Mouse (Mus musculus): Measurements from ENCODE around the gene Gimap8. TPM values are rescaled to one million over a fixed set of nuclear protein-coding genes. Genes with fewer than 3 reads are reported as not detected.
"Not testable (repeated sequence)": the region's sequence is repeated elsewhere in the genome, so short reads cannot be mapped to it uniquely, and the experiment has no call there.

The Gimap8 gene
- polyA plus RNA-seq, 1 experiment from 2014 or later: 1.1 TPM

DNA sequence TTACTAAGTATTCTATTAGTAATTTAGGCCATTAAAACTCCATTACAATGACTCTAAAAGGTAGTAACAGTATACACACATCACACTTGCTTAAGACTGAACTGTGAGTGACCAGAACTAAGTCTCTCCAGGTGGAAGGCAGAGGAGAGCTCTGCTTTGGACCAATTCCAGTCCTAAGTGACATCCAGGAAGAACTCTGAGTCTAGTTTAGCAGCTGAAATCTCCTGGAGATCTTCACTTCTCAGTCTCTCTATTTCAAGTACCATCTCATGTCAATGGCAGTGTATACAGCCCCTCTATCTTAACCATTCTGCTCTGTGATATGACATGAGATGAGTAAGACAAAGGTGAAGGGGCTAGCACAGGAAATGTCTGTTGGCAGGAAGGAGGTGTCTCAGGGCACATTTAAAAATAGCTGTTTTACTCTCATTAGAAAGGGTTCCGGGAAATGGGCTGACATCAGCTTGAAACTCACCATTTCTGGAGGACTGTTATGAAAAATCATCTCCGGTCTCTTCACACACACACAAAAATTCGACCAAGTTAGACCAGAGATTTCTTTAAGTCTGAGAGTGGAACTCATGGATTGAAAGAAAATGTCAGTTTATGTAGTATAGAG, 34.5 kb downstream of the Gimap8 start:
- Histone ChIP-seq H3K27ac (replicated peaks) (no peak overlapping the region), H3K4me2 (replicated peaks) (no peak overlapping the region), H3K4me1 (no peaks in the 10 kb centered on the region), H3K36me3 (no peaks in the 10 kb centered on the region), H3K27me3 (no peaks in the 10 kb centered on the region), H3K9me3 (replicated peaks) (no peaks in the 10 kb centered on the region), H3K4me3 (replicated peaks) (no peak overlapping the region), H3K9ac (no peak overlapping the region)
- WGBS: 74% methylated on average over 3 of the region's 3 CpGs
- ATAC-seq (ENCODE audit: insufficient number of reproducible peaks, low FRiP score, low TSS enrichment, low read depth): no peak

DNA sequence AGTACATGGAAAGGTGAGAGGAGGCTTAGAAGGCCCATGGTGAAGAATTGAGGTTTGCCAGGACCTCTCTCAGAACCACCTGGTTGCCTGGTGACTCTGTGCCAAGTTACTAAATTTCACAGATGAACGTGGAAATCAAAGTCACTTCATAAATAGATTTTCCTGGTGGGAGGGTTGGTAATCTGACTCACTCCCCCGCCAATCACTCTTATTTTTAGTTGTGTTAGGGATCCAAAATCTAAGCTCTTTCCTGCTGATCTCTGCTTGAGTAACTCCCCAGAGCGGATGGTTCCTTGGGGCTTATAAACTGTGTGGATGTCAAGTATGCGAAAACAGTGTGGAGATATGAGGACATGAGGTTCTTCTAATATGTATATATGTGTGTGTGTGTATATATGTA, 35.2 kb downstream of the Gimap8 start:
- Histone ChIP-seq H3K27me3 (no peaks in the 10 kb centered on the region), H3K27ac (replicated peaks) (no peak overlapping the region), H3K36me3 (no peaks in the 10 kb centered on the region), H3K4me3 (replicated peaks) (no peak overlapping the region), H3K4me1 (no peaks in the 10 kb centered on the region), H3K9ac (no peak overlapping the region), H3K9me3 (replicated peaks) (no peaks in the 10 kb centered on the region), H3K4me2 (replicated peaks) (no peak overlapping the region)
- 65% methylated on average over 4 of the region's 4 CpGs for WGBS
- ATAC-seq (ENCODE audit: insufficient number of reproducible peaks, low FRiP score, low TSS enrichment, low read depth): no peak

GRCm38 (mm10) chr6:48683263-48683821, 36.3 kb downstream of the Gimap8 start:
- H3K9ac ChIP-seq; H3K4me1 ChIP-seq; H3K36me3 ChIP-seq; H3K27me3 ChIP-seq; H3K9me3 ChIP-seq (replicated peaks); H3K4me2 ChIP-seq (replicated peaks); H3K27ac ChIP-seq (replicated peaks); ATAC-seq (ENCODE audit: insufficient number of reproducible peaks, low FRiP score, low TSS enrichment, low read depth); H3K4me3 ChIP-seq (replicated peaks): not testable (repeated sequence)
- WGBS: 91% methylated on average over 4 of the region's 4 CpGs

GRCm38 (mm10) chr6:48684319-48684718, 37.3 kb downstream of the Gimap8 start, which contains the start of gene Gimap4:
Gene Gimap4, plus strand, starts transcription at chr6:48684549.
- no peak within 1 kb of the TSS for H3K9ac ChIP-seq

GRCm38 (mm10) chr6:48684806-48685205, 37.8 kb downstream of the Gimap8 start:
- H3K4me1 ChIP-seq: no peaks in the 10 kb centered on the region
- H3K36me3 ChIP-seq: no peaks in the 10 kb centered on the region
- H3K4me3 ChIP-seq (replicated peaks): no peak overlapping the region
- no peak for ATAC-seq (ENCODE audit: insufficient number of reproducible peaks, low FRiP score, low TSS enrichment, low read depth)
- H3K27ac ChIP-seq (replicated peaks): no peak overlapping the region
- H3K9me3 ChIP-seq (replicated peaks): no peaks in the 10 kb centered on the region
- WGBS: 56% methylated on average over 4 of the region's 4 CpGs
- no peaks in the 10 kb centered on the region for H3K27me3 ChIP-seq
- H3K4me2 ChIP-seq (replicated peaks): no peak overlapping the region
- no peak overlapping the region for H3K9ac ChIP-seq

More at GRCm38 (mm10) chr6:48684319-48684718, 37.3 kb downstream of the Gimap8 start, which contains the start of gene Gimap4:
- H3K4me2 ChIP-seq (replicated peaks): no peak within 1 kb of the TSS
- H3K9me3 ChIP-seq (replicated peaks): no peaks in the 10 kb centered on the region
- H3K27me3 ChIP-seq: no peaks in the 10 kb centered on the region
- ATAC-seq (ENCODE audit: insufficient number of reproducible peaks, low FRiP score, low TSS enrichment, low read depth): no peak
- no peak within 1 kb of the TSS for H3K4me3 ChIP-seq (replicated peaks)
- H3K36me3 ChIP-seq: no peaks in the 10 kb centered on the region
- no peak within 1 kb of the TSS for H3K27ac ChIP-seq (replicated peaks)
- no peaks in the 10 kb centered on the region for H3K4me1 ChIP-seq
- WGBS: 74% methylated on average over 5 of the region's 5 CpGs

GRCm38 (mm10) chr6:48685251-48685650, 38.2 kb downstream of the Gimap8 start:
- 82% methylated on average over 2 of the region's 2 CpGs for WGBS
- Histone ChIP-seq H3K27ac (replicated peaks) (no peak overlapping the region), H3K4me3 (replicated peaks) (no peak overlapping the region), H3K9ac (no peak overlapping the region), H3K4me2 (replicated peaks) (no peak overlapping the region), H3K9me3 (replicated peaks) (no peaks in the 10 kb centered on the region), H3K27me3 (no peaks in the 10 kb centered on the region), H3K36me3 (no peaks in the 10 kb centered on the region), H3K4me1 (no peaks in the 10 kb centered on the region)
- no peak for ATAC-seq (ENCODE audit: insufficient number of reproducible peaks, low FRiP score, low TSS enrichment, low read depth)

DNA sequence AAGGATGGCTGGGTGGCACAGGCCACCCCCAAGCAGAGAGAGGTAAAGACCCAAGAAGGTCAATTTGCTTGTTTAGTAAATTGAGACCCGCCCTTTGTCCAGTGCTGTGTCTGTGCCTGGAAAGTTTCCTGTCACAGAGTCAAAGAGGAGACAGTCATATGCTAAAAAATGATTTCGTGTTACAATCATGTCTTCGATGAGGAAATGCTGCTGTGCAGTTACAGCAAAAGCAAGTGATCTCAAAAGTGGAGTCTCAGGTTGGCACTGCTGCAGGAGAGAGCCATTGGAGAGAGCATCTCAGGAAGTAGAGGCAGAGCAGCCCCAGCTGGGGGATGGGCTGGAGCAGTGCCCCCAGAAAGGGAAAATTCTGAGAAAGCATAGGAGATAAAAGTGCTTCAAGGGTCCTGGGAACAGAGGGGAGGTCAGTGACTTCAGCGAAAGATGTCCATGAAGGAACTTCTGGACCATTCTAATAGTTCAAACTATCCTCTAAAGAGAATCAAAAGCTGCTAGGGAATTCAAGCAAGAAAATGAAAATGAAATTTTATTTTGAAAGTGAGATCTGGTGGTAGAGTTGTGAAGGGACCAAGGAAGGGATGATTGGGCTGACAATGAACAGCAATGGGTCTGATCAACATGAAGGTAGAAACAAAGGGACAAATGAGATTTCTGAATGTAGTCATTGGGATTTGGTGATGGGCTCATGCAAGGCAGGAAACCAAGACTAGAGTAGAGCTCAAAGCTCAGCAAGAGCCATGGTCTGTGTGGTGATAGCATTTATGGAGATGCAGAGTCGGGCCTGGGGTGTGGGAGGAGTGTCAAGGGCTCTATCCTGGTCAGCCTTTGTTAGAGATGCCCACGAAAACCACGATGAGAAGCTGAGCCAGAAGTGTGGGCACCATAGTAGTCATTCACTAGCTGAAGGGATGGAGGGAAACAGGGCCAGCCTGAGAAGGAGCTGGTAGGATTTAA, 38.9 kb downstream of the Gimap8 start:
- Histone ChIP-seq H3K27ac (replicated peaks) (no peak overlapping the region), H3K4me3 (replicated peaks) (no peak overlapping the region), H3K9ac (no peak overlapping the region), H3K27me3 (no peaks in the 10 kb centered on the region), H3K36me3 (no peaks in the 10 kb centered on the region), H3K4me2 (replicated peaks) (no peak overlapping the region), H3K9me3 (replicated peaks) (no peaks in the 10 kb centered on the region), H3K4me1 (no peaks in the 10 kb centered on the region)
- WGBS: 79% methylated on average over 7 of the region's 7 CpGs
- ATAC-seq (ENCODE audit: insufficient number of reproducible peaks, low FRiP score, low TSS enrichment, low read depth): no peak

DNA sequence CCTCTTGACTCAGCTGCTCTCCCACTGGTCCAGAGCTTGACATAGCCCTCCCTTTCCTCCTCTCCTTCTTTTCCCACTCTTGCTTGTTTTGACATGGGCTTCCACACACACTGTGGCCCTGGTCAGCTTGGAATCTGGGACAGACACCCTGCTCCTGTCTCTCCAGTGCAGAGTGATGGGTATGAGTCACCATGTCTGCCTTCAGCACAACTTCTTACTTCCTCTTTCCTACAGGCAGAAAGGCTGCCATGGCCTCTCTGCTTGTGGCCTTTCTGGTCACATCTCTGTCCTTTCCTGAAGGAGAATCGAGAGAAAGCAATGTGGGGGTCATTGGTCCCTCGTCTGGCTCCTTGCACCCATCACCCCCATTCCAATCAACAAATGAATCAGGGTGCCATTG, 40.0 kb downstream of the Gimap8 start:
- H3K9ac ChIP-seq: no peak overlapping the region
- no peak overlapping the region for H3K4me3 ChIP-seq (replicated peaks)
- H3K27me3 ChIP-seq: no peaks in the 10 kb centered on the region
- no peaks in the 10 kb centered on the region for H3K4me1 ChIP-seq
- H3K4me2 ChIP-seq (replicated peaks): no peak overlapping the region
- no peak for ATAC-seq (ENCODE audit: insufficient number of reproducible peaks, low FRiP score, low TSS enrichment, low read depth)
- H3K36me3 ChIP-seq: no peaks in the 10 kb centered on the region
- no peaks in the 10 kb centered on the region for H3K9me3 ChIP-seq (replicated peaks)
- 58% methylated on average over 2 of the region's 2 CpGs for WGBS
- H3K27ac ChIP-seq (replicated peaks): no peak overlapping the region

- 91% methylated on average over 2 of the region's 2 CpGs for WGBS
- Histone ChIP-seq H3K9me3 (replicated peaks) (no peaks in the 10 kb centered on the region), H3K27me3 (no peaks in the 10 kb centered on the region), H3K4me2 (replicated peaks) (no peak overlapping the region), H3K36me3 (no peaks in the 10 kb centered on the region), H3K4me3 (replicated peaks) (no peak overlapping the region), H3K9ac (no peak overlapping the region), H3K27ac (replicated peaks) (no peak overlapping the region), H3K4me1 (no peaks in the 10 kb centered on the region)
- ATAC-seq (ENCODE audit: insufficient number of reproducible peaks, low FRiP score, low TSS enrichment, low read depth): no peak
These were observed 42.3 kb downstream of the Gimap8 start for GRCm38 (mm10) chr6:48689320-48689719.

DNA sequence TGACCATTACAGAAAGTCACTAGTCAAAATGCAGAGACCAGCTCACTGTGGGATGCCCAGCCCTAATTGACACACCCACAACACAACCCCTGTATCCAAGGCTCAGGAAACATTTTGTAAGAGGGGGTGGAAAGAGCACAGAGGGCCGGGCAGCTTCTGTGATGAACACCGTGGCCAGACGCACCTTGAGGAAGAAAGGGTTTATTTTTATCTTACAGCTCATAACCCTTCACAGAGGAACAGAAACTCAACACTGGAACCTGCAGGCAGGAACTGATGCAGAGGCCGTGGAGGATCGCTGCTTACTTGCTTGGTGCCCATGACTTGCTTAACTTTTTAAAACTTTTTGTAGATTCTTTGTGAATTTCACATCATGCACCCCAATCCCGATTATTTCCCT, 45.9 kb downstream of the Gimap8 start:
- H3K4me2 ChIP-seq (replicated peaks): no peak overlapping the region
- WGBS: 85% methylated on average over 6 of the region's 6 CpGs
- no peak overlapping the region for H3K9ac ChIP-seq
- H3K27ac ChIP-seq (replicated peaks): no peak overlapping the region
- ATAC-seq (ENCODE audit: insufficient number of reproducible peaks, low FRiP score, low TSS enrichment, low read depth): no peak
- no peak overlapping the region for H3K4me3 ChIP-seq (replicated peaks)
- no peaks in the 10 kb centered on the region for H3K36me3 ChIP-seq
- H3K4me1 ChIP-seq: no peaks in the 10 kb centered on the region
- H3K27me3 ChIP-seq: no peaks in the 10 kb centered on the region
- H3K9me3 ChIP-seq (replicated peaks): no peaks in the 10 kb centered on the region

- Histone ChIP-seq H3K9me3 (replicated peaks) (no peaks in the 10 kb centered on the region), H3K4me2 (replicated peaks) (no peak overlapping the region), H3K9ac (no peak overlapping the region), H3K4me3 (replicated peaks) (no peak overlapping the region), H3K36me3 (no peaks in the 10 kb centered on the region), H3K27me3 (no peaks in the 10 kb centered on the region), H3K4me1 (no peaks in the 10 kb centered on the region), H3K27ac (replicated peaks) (no peak overlapping the region)
- 74% methylated on average over 4 of the region's 4 CpGs for WGBS
- no peak for ATAC-seq (ENCODE audit: insufficient number of reproducible peaks, low FRiP score, low TSS enrichment, low read depth)
These were observed 50.0 kb downstream of the Gimap8 start for GRCm38 (mm10) chr6:48696830-48697554.
